Mouse (Mus musculus) thymus, adult 2 months (tissue): ENCODE measurements around the gene Reck.

Experiments used
- CTCF ChIP-seq: fragments of 200-500 bp; IDR thresholded peaks from 2 replicates; pipeline ENCODE4 v1.5.1; 2012; ENCODE audit warnings: mild to moderate bottlenecking, control low read depth, low read length, moderate library complexity, borderline replicate concordance; ENCODE audit not compliant: control insufficient read depth, poor library complexity, insufficient read depth; ENCODE audit errors: extremely low read depth
- POLR2A ChIP-seq: fragments of 200-500 bp; IDR thresholded peaks from 2 replicates; pipeline ENCODE4 v1.6.1; 2012; ENCODE audit warnings: mild to moderate bottlenecking, low read length, control low read depth, moderate library complexity; ENCODE audit not compliant: control insufficient read depth, poor library complexity, insufficient read depth; ENCODE audit errors: extremely low read depth

DNA sequence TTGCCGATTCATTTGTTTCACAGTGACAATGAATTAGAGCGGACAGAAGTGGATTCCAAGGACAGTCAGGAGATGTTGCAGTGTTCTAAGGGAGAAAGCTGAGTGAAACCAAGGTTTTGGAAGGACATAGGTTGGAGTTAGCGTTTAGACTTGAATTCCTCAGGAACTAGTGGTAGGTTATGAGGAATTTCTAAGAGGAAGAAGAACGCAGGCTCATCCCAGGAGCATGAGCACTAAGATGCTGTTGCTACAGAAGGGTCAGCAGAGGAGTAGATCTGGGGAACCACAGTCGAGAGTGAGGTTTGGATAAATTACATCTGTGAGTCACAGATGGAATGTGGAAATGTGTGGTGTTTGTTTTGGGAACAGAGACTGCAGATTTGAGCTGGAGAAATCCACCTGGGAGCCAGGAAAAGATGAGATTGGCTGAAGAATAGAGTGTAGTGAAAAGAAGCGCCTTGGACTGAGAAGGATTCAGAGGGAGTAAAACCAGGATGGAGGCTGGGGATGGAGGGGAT is 101.0 kb downstream of the Reck start:
- TF ChIP-seq POLR2A (no peak), CTCF (no peak)
